ENCODE assay signal across 8 mouse cellular contexts in genomic region chr10:89531194-89531634, GRCm38 (mm10). TPM values are rescaled to one million over a fixed set of nuclear protein-coding genes. Genes with fewer than 3 reads are reported as not detected.
DNase-seq lines count a peak whose midpoint lies in the region; ATAC-seq and TF ChIP-seq lines count a peak whose summit lies in the region.

No protein-coding gene starts in this region.

- WGBS in liver, embryonic 12.5 days (ENCODE audit: insufficient replicate concordance), result 60% methylated on average over 5 of the region's 5 CpGs

- H3K4me2 ChIP-seq in liver, embryonic 12.5 days, result no peak overlapping the region

- no peak overlapping the region for H3K9ac ChIP-seq in liver, embryonic 12.5 days

- no peaks in the 10 kb centered on the region; the same call in 1 of the 2 replicates for H3K4me1 ChIP-seq in liver, embryonic 12.5 days

- intact Hi-C loops in left cerebral cortex, postnatal 4 days (cut with DNase I), result no loop called here
- intact Hi-C loops in left cerebral cortex, postnatal 36 days (cut with DNase I), result no loop called here

- H3K9me3 ChIP-seq in liver, embryonic 12.5 days (replicated peaks), result no peaks in the 10 kb centered on the region

- TF ChIP-seq CTCF in layer of hippocampus, adult 2 months (conservative IDR thresholded peaks at IDR 0.05), result no peak

- no peak overlapping the region for H3K27ac ChIP-seq in liver, embryonic 12.5 days
- H3K27ac ChIP-seq in layer of hippocampus, adult 2 months, result no peak overlapping the region

- no peaks in the 10 kb centered on the region for H3K36me3 ChIP-seq in liver, embryonic 12.5 days

- 0 out of 2 replicates have a peak, but pooled peaks have one; percentile 40 for ATAC-seq in liver, embryonic 12.5 days

- no peak overlapping the region for H3K4me3 ChIP-seq in liver, embryonic 12.5 days
- no peak overlapping the region for H3K4me3 ChIP-seq in layer of hippocampus, adult 2 months

- H3K27me3 ChIP-seq in liver, embryonic 12.5 days (replicated peaks), result no peaks in the 10 kb centered on the region

- DNase-seq in left cerebral cortex, postnatal 4 days, result peak; percentile 27
- no peak for DNase-seq in left cerebral cortex, postnatal 36 days (ENCODE audit: low spot score in 2 of 2)
- peak; percentile 27 for DNase-seq in brain, adult 2 months (ENCODE audit: low read depth, low spot score)
- DNase-seq in heart, adult 9 months (ENCODE audit: low spot score in 2 of 2), result peak; percentile 51 to 61
- no peak for DNase-seq in layer of hippocampus, adult 2 months (ENCODE audit: low spot score in 2 of 2)
- DNase-seq in gastrocnemius, postnatal 25 days, result no peak
- DNase-seq in thymus, postnatal 0 days (ENCODE audit: low spot score), result no peak

RNA-seq across cellular contexts. Expression of gene Nr1h4, which starts 2.2 kb away (rescaled TPM):
- under 1 TPM; 0.34 to 0.50 TPM for total RNA-seq in left cerebral cortex, postnatal 4 days (2021)
- not detected for total RNA-seq in left cerebral cortex, postnatal 36 days (2021)
- polyA plus RNA-seq in liver, embryonic 12.5 days (2016; fragmentation: Nextera tagmentation; extraction: Ambion mirVana), result 2.2 and 2.8 TPM in 2 replicates
- under 1 TPM in 1 of 2 experiments, not detected in 1; 0.25 TPM for total RNA-seq in layer of hippocampus, adult 2 months (2021)
- total RNA-seq in gastrocnemius, postnatal 25 days (2021), result not detected
- polyA plus RNA-seq in thymus, postnatal 0 days (2015; fragmentation: Nextera tagmentation; extraction: Ambion mirVana), result 0.20 and 0.30 TPM in 2 replicates

Comparison
In these comparisons a context has a peak if more than half of its experiments do, and no peak if none do; other contexts are left out.
1. DNase-seq: peak in left cerebral cortex, postnatal 4 days (single experiment), brain, adult 2 months (single experiment) and heart, adult 9 months (2 of 2); none in left cerebral cortex, postnatal 36 days (0 of 2), layer of hippocampus, adult 2 months (0 of 2), gastrocnemius, postnatal 25 days (single experiment) and thymus, postnatal 0 days (single experiment).